Mouse (Mus musculus): ENCODE measurements around the gene Prpf4b.
"Not testable (repeated sequence)": the region's sequence is repeated elsewhere in the genome, so short reads cannot be mapped to it uniquely, and the experiment has no call there.

Prpf4b gene

DNA sequence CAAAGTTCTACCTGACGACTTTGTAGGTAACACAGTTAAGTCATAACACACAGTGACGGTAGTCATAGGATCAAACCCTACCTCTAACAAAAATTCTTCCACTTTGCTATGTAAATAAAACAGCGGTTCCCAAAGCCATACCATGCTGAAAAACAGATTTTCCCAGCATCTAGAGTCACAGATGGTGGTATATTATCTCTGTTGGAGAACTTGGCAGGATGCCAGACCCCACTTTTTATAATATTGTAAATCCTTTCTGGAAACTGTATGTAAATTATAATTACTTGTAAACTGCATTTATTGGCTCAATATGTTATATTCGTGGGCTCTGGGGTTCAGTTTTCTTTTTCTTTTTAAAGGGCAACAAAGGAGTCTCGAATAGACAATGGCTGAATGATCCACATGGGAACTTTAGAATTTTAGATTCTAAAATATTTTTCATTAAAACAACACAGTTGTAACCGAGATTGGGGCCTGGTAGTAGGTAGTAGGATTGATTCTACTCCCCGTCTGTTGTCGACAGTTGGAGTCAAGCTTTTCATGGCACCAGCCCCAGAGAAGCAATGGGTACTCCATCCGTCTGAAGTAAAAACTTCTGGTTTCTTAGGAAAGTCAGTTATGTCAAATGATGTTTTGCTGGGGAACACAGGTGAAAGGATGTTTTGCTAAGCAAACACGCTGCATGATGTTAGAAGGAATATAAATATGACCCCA, 60.0 kb downstream of the Prpf4b start:
- no peak for DNase-seq (ENCODE audit: low spot score)

GRCm38 (mm10) chr13:34942370-34942769, 67.3 kb downstream of the Prpf4b start:
- DNase-seq (ENCODE audit: low spot score), result no peak

GRCm38 (mm10) chr13:34951437-34951836, 76.3 kb downstream of the Prpf4b start:
- not testable (repeated sequence) for DNase-seq (ENCODE audit: low spot score)
